Mouse (Mus musculus) thymus, postnatal 14 days (tissue): Measurements from ENCODE around the gene Fate1.
"Not testable (repeated sequence)": the region's sequence is repeated elsewhere in the genome, so short reads cannot be mapped to it uniquely, and the experiment has no call there.

ENCODE experiments used
- DNase-seq: peaks from one replicate; pipeline ENCODE4 v3.0.0; 2021

Fate1 gene

DNA sequence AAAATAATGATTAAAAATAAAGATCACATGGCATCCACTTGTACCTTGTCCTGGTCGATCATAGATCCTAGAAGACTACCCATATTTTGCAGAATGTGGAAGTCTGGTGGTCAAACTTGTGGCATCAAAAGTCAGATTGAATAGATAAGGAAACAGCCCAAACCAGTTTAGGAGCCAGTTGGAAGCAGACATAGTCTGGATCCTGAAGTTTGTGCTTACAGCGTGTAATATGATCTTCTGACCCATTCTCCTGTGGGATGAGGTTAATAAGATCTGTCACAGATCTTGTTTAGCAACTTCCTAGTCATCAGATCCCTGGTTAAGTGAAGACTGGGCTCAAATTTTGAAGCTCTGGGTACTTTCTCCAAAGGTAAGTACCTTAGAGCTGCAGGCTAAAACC lies at the start of gene Fate1:
Fate1 (plus strand) TSS at position 301 of the 400 bp plus-strand sequence.
- no peak for DNase-seq

DNA sequence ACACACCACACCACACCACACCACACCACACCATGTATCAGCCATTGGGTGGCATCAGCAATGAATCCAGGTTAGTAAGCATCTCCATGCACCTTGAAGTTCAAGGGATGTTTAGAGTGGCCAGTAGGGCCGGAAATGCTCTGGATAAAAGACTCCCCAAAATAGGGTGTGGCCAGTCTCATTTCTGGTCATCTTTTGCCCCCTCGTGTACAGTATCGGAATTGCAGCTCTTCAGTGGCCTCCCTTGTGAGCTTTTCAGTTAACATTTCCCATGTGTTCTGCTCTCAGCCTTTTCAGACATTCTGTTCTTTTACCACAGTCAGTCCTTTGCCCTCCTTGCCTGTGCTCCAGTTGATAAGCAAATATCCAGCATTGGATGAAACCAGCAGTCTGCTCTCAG lies 26.2 kb upstream of the Fate1 start:
- DNase-seq, result peak; percentile 16

DNA sequence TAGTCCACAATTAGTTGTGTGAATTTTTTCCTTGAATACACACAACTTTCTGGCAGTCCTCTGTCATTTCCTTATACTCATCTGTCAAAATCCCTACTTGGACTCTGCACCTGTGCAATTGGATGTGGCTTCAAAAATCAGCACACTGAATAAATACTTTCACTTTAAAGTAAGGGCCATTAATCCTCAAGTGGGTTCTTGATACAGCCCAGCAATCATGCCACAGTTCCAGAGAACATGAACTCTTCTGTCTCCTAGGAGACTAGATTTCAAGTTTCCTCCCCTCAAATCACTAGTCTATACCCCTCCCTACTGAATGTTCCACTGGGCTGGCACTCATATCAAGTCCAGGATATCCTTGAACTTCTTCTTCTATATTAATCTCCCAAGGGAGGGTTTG lies 14.4 kb upstream of the Fate1 start:
- no peak for DNase-seq

GRCm38 (mm10) chrX:71962073-71963051 lies 10.4 kb upstream of the Fate1 start, which contains the start of gene Prrg3:
TSS of gene Prrg3 (plus strand) at chrX:71962624.
- DNase-seq, result no peak

- no peak for DNase-seq
Measured at GRCm38 (mm10) chrX:71963275-71963912, 9.4 kb upstream of the Fate1 start.

- no peak for DNase-seq
Measured at GRCm38 (mm10) chrX:71968216-71968615, 4.6 kb upstream of the Fate1 start.

GRCm38 (mm10) chrX:71968816-71969215 lies 4.0 kb upstream of the Fate1 start:
- DNase-seq, result no peak

DNA sequence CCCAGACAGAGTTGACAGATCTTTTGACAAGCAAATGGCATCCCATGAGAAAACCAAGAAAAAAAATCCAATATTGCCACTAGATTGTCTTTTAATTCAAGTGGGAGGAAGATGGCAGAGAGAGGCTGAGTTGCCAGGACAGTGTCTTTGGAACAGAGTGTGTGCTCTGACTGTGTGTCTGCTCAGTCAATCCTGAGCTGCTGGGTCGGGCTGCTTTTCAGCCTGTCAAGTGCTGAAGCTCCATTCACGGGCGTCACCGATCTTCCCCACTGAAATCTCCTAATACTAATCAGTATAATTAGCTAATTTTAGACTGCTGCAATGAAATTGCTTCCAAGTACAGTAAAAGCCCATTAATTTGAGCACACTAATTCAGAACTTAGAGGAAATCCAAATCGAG lies 1.5 kb upstream of the Fate1 start:
- no peak for DNase-seq

- DNase-seq, result not testable (repeated sequence)
Measured at GRCm38 (mm10) chrX:71977681-71978080, 4.9 kb downstream of the Fate1 start.

DNA sequence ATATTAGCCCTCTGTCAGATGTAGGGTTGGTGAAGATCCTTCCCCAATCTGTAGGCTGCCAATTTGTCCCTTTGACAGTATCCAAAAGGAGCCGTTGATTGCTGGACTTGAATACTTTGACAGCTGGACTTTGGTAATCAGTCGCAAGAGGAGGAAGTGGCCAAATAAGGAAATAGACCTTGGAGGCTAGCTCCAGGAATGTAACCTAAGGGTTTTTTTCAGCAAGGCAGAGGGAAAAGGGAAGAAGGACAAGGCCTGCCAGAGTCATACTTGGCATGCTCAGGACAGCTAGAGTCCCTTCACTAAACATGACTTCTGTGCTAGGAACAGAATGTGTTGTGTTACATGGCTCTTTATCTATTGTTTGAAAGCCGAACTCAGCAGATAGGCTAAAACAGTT lies 7.7 kb downstream of the Fate1 start:
- DNase-seq, result no peak

DNA sequence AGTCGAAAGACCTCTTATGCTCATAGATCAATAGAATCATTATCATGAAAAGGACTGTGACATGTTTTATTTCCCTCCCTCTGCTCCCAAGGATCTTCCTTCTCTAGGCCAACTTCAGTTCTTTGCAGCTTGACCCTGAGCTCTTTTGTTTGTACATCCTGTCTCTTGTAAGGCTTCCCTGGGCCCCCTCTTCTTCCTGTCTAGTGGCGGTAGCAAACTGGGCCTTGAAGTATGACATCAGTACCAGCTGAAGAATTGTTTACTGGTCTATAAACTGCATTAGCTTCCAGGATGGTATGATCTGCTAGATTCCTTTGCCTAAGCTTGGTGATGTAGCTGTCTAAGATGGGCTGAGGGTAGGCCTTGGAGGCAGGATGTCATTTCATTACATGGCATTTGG lies 8.5 kb downstream of the Fate1 start:
- no peak for DNase-seq

DNA sequence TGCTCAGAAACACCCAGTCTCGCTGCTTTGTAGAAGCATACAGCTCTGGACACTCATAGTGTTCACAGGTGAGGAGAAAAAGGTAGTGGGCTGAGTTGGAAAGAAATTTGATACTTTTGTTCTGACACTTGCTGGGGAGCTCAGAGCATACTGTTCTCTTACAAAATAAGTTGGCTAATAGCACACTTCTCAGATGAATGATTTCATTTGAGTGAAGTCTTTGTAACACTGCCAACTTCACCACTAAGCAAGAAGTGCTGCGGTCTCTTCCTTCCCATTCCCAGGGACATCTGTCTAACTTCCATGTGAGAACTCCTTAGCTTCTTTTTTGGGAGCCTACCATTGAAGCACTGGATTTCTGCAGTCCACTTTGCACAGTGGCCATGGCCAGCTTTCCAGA lies 10.4 kb downstream of the Fate1 start:
- no peak for DNase-seq

DNA sequence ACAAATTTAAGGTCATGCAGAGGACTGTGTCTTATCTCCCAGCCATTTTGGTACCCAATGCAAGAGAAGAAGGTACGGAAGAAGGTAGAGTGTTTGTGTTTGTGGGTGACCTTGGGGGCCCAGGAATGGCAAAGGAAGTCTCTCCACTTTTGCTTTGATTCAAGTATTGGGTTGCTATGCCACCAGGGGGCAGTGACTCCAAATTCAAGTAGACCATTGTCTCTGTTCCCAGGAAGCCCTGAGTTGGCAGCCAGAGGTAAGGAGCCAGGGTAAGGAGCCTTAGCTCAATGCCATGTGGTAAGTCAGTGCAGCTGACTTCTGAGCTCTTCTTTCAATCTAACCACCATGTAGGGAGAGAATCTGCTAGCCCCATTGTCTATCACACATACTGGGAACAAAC lies 11.0 kb downstream of the Fate1 start:
- DNase-seq, result no peak

DNA sequence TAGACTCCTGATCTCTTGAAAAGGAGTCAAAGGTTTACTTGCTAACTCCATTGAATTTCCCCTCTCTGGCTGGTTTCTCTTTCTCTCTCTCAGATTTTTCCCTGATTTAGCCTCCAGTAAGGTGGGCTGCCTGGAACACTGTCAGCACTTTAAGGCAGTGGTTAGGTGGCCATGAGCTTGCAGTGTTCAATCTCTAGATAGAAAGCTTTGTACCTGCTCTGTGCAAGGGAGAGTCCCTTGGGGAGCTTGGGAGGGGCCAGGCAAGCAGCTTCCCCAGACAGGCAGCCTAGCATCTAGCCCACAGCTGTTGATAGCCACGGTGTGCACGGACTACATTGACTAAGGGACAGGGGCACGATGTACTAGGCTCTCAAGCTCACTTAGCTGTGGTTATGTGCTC lies 18.8 kb downstream of the Fate1 start, which contains the start of gene Cnga2:
Cnga2 (plus strand) TSS at position 301 of the 400 bp plus-strand sequence.
- no peak for DNase-seq

DNA sequence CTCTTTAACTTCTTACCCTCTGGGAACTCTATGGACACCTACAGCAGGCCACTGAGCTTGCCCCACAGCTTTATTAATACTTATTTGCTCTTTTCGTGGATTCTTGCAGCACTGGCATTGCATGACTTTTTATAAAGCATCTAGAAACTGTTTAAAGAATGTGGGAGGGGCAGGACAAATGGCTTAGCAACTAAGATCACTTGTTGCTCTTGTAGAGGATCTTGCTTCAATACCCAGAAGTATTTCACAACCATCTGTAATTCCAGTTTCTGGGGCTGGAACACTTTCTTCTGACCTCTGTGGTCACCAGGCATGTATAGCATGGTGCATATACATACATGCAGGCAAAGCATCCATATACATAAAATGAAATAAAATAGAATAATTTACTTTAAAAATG lies 23.2 kb downstream of the Fate1 start:
- no peak for DNase-seq

- DNase-seq, result no peak
Measured at GRCm38 (mm10) chrX:72009930-72010329, 37.1 kb downstream of the Fate1 start.

- DNase-seq, result no peak
Measured at GRCm38 (mm10) chrX:72012236-72012635, 39.5 kb downstream of the Fate1 start.

GRCm38 (mm10) chrX:72012804-72013203 lies 40.0 kb downstream of the Fate1 start:
- DNase-seq, result no peak

DNA sequence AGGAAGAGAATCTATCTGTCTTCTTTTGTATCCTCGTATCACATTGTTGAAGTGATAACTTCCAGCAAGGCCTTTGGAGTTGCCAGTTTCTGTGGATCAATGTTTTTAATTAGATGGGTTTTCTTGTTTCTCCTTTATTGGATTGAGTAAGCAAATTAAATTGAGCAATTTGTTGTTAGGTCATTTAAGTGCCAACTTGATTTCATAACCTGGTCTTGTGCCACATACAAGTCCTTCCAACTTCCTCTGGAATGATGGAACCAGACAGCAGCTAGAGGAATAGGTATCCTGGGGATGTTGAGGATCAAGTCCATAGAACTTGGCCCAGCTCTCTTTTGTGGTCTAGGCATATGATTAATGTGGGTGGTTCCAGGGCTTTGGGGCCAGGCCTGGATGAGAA lies 49.5 kb downstream of the Fate1 start:
- no peak for DNase-seq

GRCm38 (mm10) chrX:72022750-72023398 lies 50.1 kb downstream of the Fate1 start:
- DNase-seq, result no peak

GRCm38 (mm10) chrX:72023542-72023941 lies 50.8 kb downstream of the Fate1 start:
- no peak for DNase-seq
